Mouse (Mus musculus): Measurements from ENCODE around the gene Snph.

DNA sequence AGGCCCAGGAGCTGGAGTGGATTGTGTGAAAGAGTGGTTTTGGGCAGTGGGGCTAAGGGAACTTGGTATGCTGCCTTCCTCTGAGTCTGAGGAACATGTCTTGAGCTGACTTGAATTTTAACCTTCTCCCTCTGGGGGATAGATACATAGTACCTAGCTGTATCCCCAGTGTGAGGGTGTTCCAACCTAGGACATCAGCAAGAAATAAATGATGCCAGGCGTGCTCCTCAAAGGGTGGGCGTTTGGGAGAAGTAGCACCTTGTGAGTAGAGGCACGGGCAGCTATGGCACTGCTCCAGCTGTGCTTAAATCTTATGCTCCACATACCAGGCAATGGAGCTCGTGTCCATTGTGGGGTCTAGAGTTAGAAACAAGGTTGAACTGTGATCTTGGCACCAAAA lies 85.8 kb downstream of the Snph start:
- TF ChIP-seq CHD2 (IDR thresholded peaks at IDR 0.05; ENCODE audit: low read depth, low read length) (no peak), ZNF384 (IDR thresholded peaks at IDR 0.05; ENCODE audit: low read depth, low read length) (no peak), HCFC1 (IDR thresholded peaks at IDR 0.05; ENCODE audit: borderline replicate concordance, insufficient read depth, low read length) (no peak), ZC3H11A (IDR thresholded peaks at IDR 0.05; ENCODE audit: borderline replicate concordance, low read depth, low read length) (no peak)

All from ES-E14 (cell line).